Mouse (Mus musculus) Muller cell, postnatal 12 days (primary cell): ENCODE data around the gene Gjc1.
A peak's percentile ranks its signal among the peaks of the same experiment; 100 is the strongest.

Source experiments
- DNase-seq: peaks from one replicate; pipeline ENCODE4 v3.0.0-alpha.2; 2015; ENCODE audit errors: inconsistent ontology term

The Gjc1 gene

GRCm38 (mm10) chr11:102818121-102819020 is 1.1 kb downstream of the Gjc1 start:
- peak; percentile 50 for DNase-seq

GRCm38 (mm10) chr11:102814881-102815280 is 4.6 kb downstream of the Gjc1 start:
- no peak for DNase-seq

GRCm38 (mm10) chr11:102810721-102811485 is 8.6 kb downstream of the Gjc1 start:
- peak; percentile 80 for DNase-seq

- no peak for DNase-seq
These were observed 11.3 kb downstream of the Gjc1 start for GRCm38 (mm10) chr11:102808246-102808645.

- DNase-seq = no peak
These were observed 16.0 kb downstream of the Gjc1 start for GRCm38 (mm10) chr11:102803453-102803852.

- no peak for DNase-seq
These were observed 25.3 kb downstream of the Gjc1 start for GRCm38 (mm10) chr11:102794157-102794556.

- peak; percentile 20 for DNase-seq
These were observed 27.6 kb downstream of the Gjc1 start for GRCm38 (mm10) chr11:102791682-102792445.

- no peak for DNase-seq
These were observed 31.8 kb downstream of the Gjc1 start for GRCm38 (mm10) chr11:102787688-102788177.

- DNase-seq = no peak
These were observed 36.1 kb downstream of the Gjc1 start for GRCm38 (mm10) chr11:102783443-102783842.

GRCm38 (mm10) chr11:102781523-102781922 is 38.0 kb downstream of the Gjc1 start:
- DNase-seq = no peak

GRCm38 (mm10) chr11:102780986-102781351 is 38.5 kb downstream of the Gjc1 start:
- no peak for DNase-seq

GRCm38 (mm10) chr11:102780271-102780985 is 39.1 kb downstream of the Gjc1 start:
- DNase-seq = no peak

- no peak for DNase-seq
These were observed 39.7 kb downstream of the Gjc1 start for GRCm38 (mm10) chr11:102779824-102780223.

GRCm38 (mm10) chr11:102779081-102779638 is 40.3 kb downstream of the Gjc1 start:
- no peak for DNase-seq

GRCm38 (mm10) chr11:102778597-102778996 is 40.9 kb downstream of the Gjc1 start:
- DNase-seq = no peak

GRCm38 (mm10) chr11:102778165-102778564 is 41.3 kb downstream of the Gjc1 start:
- DNase-seq = no peak

- peak; percentile 73 for DNase-seq
These were observed 41.9 kb downstream of the Gjc1 start for GRCm38 (mm10) chr11:102777598-102777997.

- DNase-seq = peak; percentile 93
These were observed 44.8 kb downstream of the Gjc1 start for GRCm38 (mm10) chr11:102774621-102775141.

GRCm38 (mm10) chr11:102773713-102774611 is 45.5 kb downstream of the Gjc1 start:
- peak; percentile 78 for DNase-seq
